ENCODE assay signal across 20 mouse cellular contexts in the genomic region with DNA sequence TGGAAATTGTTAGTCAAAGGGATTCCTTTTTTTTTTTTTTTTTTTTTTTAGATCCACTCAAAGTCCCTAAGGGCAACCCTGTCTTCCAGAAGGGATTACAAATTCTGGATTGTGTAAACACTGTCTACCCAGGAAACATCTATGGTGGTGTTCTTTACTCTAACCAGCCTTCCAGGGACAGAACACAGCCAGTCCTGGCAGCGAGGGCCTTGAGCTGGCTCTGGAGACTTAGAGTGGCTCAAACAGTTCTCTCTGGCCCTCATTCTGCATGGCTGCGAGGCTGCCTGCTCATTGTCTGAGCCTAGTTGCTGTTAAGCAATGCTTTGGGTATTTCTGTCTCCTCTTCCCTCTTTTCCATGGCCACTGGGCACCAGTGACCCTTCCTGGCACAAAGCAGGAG.
DNase-seq lines count a peak whose midpoint lies in the region; ATAC-seq and TF ChIP-seq lines count a peak whose summit lies in the region.
"Had no signal": no experiment of that assay in that cellular context is flagged by ENCODE, and none has a peak within 500 bp of the region (broad histone marks: within the 10 kb centered on the region; RNA-seq: fewer than 3 reads in every experiment).

No protein-coding gene starts in this region.

- peaks cover 25% of the 10 kb centered on the region for H3K4me1 ChIP-seq in forebrain, embryonic 10.5 days
- H3K4me1 ChIP-seq in forebrain, embryonic 13.5 days, result no peaks in the 10 kb centered on the region
- peaks cover 34% of the 10 kb centered on the region for H3K4me1 ChIP-seq in midbrain, embryonic 10.5 days
- H3K4me1 ChIP-seq in midbrain, postnatal 0 days (ENCODE audit: insufficient read depth, low read length), result no peaks in the 10 kb centered on the region
- peaks cover 31% of the 10 kb centered on the region for H3K4me1 ChIP-seq in embryonic facial prominence, embryonic 10.5 days
- no peaks in the 10 kb centered on the region for H3K4me1 ChIP-seq in stomach, postnatal 0 days (replicated peaks; ENCODE audit: control insufficient read depth, insufficient read depth)
- H3K4me1 ChIP-seq: embryonic facial prominence, embryonic 15.5 days; forebrain, embryonic 15.5 days had no signal

- no peak for TF ChIP-seq EP300 in stomach, postnatal 0 days (optimal IDR thresholded peaks at IDR 0.05)

- no peaks in the 10 kb centered on the region for H3K9me3 ChIP-seq in forebrain, embryonic 10.5 days
- H3K9me3 ChIP-seq in forebrain, embryonic 13.5 days (replicated peaks), result no peaks in the 10 kb centered on the region
- no peaks in the 10 kb centered on the region for H3K9me3 ChIP-seq in midbrain, embryonic 10.5 days (replicated peaks)
- H3K9me3 ChIP-seq in midbrain, postnatal 0 days (ENCODE audit: low read length), result no peaks in the 10 kb centered on the region
- H3K9me3 ChIP-seq in embryonic facial prominence, embryonic 10.5 days, result no peaks in the 10 kb centered on the region
- no peaks in the 10 kb centered on the region for H3K9me3 ChIP-seq in stomach, postnatal 0 days (ENCODE audit: control insufficient read depth, low read length)
- H3K9me3 ChIP-seq: embryonic facial prominence, embryonic 15.5 days; forebrain, embryonic 15.5 days; heart, embryonic 12.5 days; hindbrain, embryonic 12.5 days had no signal

- no peak for ATAC-seq in forebrain, embryonic 13.5 days
- no peak for ATAC-seq in midbrain, postnatal 0 days (ENCODE audit: low FRiP score)
- no peak for ATAC-seq in stomach, postnatal 0 days (ENCODE audit: low FRiP score, low TSS enrichment)
- ATAC-seq in erythroblast, adult 5-6 weeks (replicated peaks; ENCODE audit: low FRiP score, poor library complexity, severe bottlenecking), result no peak
- ATAC-seq: activated CD4-positive, CD25-positive, alpha-beta regulatory T cell, adult 4 months; forebrain, embryonic 15.5 days; hindbrain, postnatal 0 days; Patski had no signal

- DNase-seq in forebrain, embryonic 10.5 days (ENCODE audit: extremely low spot score, low spot score), result no peak
- DNase-seq in midbrain, embryonic 10.5 days (ENCODE audit: low spot score), result no peak
- no peak for DNase-seq in midbrain, postnatal 0 days (ENCODE audit: low spot score)
- DNase-seq in embryonic facial prominence, embryonic 10.5 days (ENCODE audit: low spot score), result no peak
- DNase-seq in stomach, postnatal 0 days (ENCODE audit: low spot score), result no peak
- DNase-seq: adrenal gland, postnatal 25 days; cerebellum, adult 18-20 months; cerebellum, adult 9-11 months; cerebellum, postnatal 36 days; gastrocnemius, postnatal 14 days; kidney, adult 11 months had no signal

- no peak overlapping the region for H3K9ac ChIP-seq in forebrain, embryonic 13.5 days
- H3K9ac ChIP-seq in midbrain, postnatal 0 days (replicated peaks; ENCODE audit: low read length, poor library complexity, severe bottlenecking), result no peak overlapping the region
- H3K9ac ChIP-seq in stomach, postnatal 0 days (ENCODE audit: low read length), result no peak overlapping the region
- H3K9ac ChIP-seq: embryonic facial prominence, embryonic 15.5 days; forebrain, embryonic 15.5 days; heart, embryonic 12.5 days; hindbrain, embryonic 12.5 days had no signal

- no peaks in the 10 kb centered on the region for H3K36me3 ChIP-seq in forebrain, embryonic 10.5 days (replicated peaks)
- no peaks in the 10 kb centered on the region for H3K36me3 ChIP-seq in forebrain, embryonic 13.5 days (ENCODE audit: poor library complexity, severe bottlenecking)
- H3K36me3 ChIP-seq in midbrain, embryonic 10.5 days, result no peaks in the 10 kb centered on the region
- H3K36me3 ChIP-seq in midbrain, postnatal 0 days (ENCODE audit: insufficient read depth, low read length), result no peaks in the 10 kb centered on the region
- no peaks in the 10 kb centered on the region for H3K36me3 ChIP-seq in embryonic facial prominence, embryonic 10.5 days (replicated peaks)
- no peaks in the 10 kb centered on the region for H3K36me3 ChIP-seq in stomach, postnatal 0 days (ENCODE audit: control insufficient read depth, insufficient read depth, low read length)
- H3K36me3 ChIP-seq: embryonic facial prominence, embryonic 15.5 days; forebrain, embryonic 15.5 days; heart, embryonic 12.5 days; hindbrain, embryonic 12.5 days had no signal

- H3K4me2 ChIP-seq in forebrain, embryonic 13.5 days, result no peak overlapping the region
- H3K4me2 ChIP-seq in midbrain, postnatal 0 days (ENCODE audit: low read depth, low read length, poor library complexity, severe bottlenecking), result no peak overlapping the region
- H3K4me2 ChIP-seq in stomach, postnatal 0 days (replicated peaks; ENCODE audit: low read depth), result no peak overlapping the region
- H3K4me2 ChIP-seq: embryonic facial prominence, embryonic 15.5 days; forebrain, embryonic 15.5 days; heart, embryonic 12.5 days; hindbrain, embryonic 12.5 days had no signal

- no peak for TF ChIP-seq CTCF in midbrain, postnatal 0 days (IDR thresholded peaks at IDR 0.05)
- no peak for TF ChIP-seq CTCF in stomach, postnatal 0 days (IDR thresholded peaks at IDR 0.05; ENCODE audit: low read depth)

- no peak overlapping the region; the same call in 1 of the 2 replicates for H3K4me3 ChIP-seq in forebrain, embryonic 10.5 days
- no peak overlapping the region for H3K4me3 ChIP-seq in forebrain, embryonic 13.5 days
- H3K4me3 ChIP-seq in midbrain, embryonic 10.5 days, result no peak overlapping the region
- H3K4me3 ChIP-seq in midbrain, postnatal 0 days (ENCODE audit: low read depth, low read length), result no peak overlapping the region
- no peak overlapping the region for H3K4me3 ChIP-seq in embryonic facial prominence, embryonic 10.5 days
- no peak overlapping the region for H3K4me3 ChIP-seq in stomach, postnatal 0 days (ENCODE audit: low read depth, low read length)
- H3K4me3 ChIP-seq: embryonic facial prominence, embryonic 15.5 days; forebrain, embryonic 15.5 days; heart, embryonic 12.5 days; hindbrain, embryonic 12.5 days had no signal

- H3K27me3 ChIP-seq in forebrain, embryonic 10.5 days (ENCODE audit: poor library complexity, severe bottlenecking), result peaks cover 4% of the 10 kb centered on the region; the same call in 1 of the 2 replicates
- H3K27me3 ChIP-seq in forebrain, embryonic 13.5 days, result no peaks in the 10 kb centered on the region
- peaks cover 22% of the 10 kb centered on the region for H3K27me3 ChIP-seq in midbrain, embryonic 10.5 days (ENCODE audit: low read depth, poor library complexity, severe bottlenecking)
- H3K27me3 ChIP-seq in midbrain, postnatal 0 days (ENCODE audit: insufficient read depth, low read length), result no peaks in the 10 kb centered on the region
- H3K27me3 ChIP-seq in embryonic facial prominence, embryonic 10.5 days (replicated peaks; ENCODE audit: low read depth, poor library complexity, severe bottlenecking), result peaks cover 10% of the 10 kb centered on the region; the same call in 1 of the 2 replicates
- no peaks in the 10 kb centered on the region for H3K27me3 ChIP-seq in stomach, postnatal 0 days (ENCODE audit: control insufficient read depth, insufficient read depth, low read length)
- H3K27me3 ChIP-seq: forebrain, embryonic 15.5 days; hindbrain, embryonic 12.5 days; Patski had no signal

- 41% methylated on average over 2 of the region's 2 CpGs for WGBS in forebrain, embryonic 10.5 days
- WGBS in forebrain, embryonic 13.5 days, result 22% methylated on average over 2 of the region's 2 CpGs
- 31% methylated on average over 2 of the region's 2 CpGs for WGBS in midbrain, embryonic 10.5 days
- 35% methylated on average over 2 of the region's 2 CpGs for WGBS in midbrain, postnatal 0 days
- WGBS in embryonic facial prominence, embryonic 10.5 days, result 45% methylated on average over 2 of the region's 2 CpGs
- WGBS in stomach, postnatal 0 days, result 55% methylated on average over 2 of the region's 2 CpGs

- H3K27ac ChIP-seq in forebrain, embryonic 10.5 days, result peak overlapping the region; percentile 70
- no peak overlapping the region for H3K27ac ChIP-seq in forebrain, embryonic 13.5 days
- peak overlapping the region; percentile 84 for H3K27ac ChIP-seq in midbrain, embryonic 10.5 days (replicated peaks)
- H3K27ac ChIP-seq in midbrain, postnatal 0 days (ENCODE audit: low read depth, low read length), result no peak overlapping the region
- peak overlapping the region; percentile 73 for H3K27ac ChIP-seq in embryonic facial prominence, embryonic 10.5 days (replicated peaks)
- 0 out of 2 replicates have a peak overlapping the region, but pooled peaks have one; percentile 20 for H3K27ac ChIP-seq in stomach, postnatal 0 days (replicated peaks)
- H3K27ac ChIP-seq: embryonic facial prominence, embryonic 15.5 days; forebrain, embryonic 15.5 days; hindbrain, embryonic 12.5 days; hindbrain, postnatal 0 days had no signal

Comparison
In these comparisons a context has a peak if more than half of its experiments do, and no peak if none do; other contexts are left out.
1. H3K27ac ChIP-seq: peak in forebrain, embryonic 10.5 days (single experiment), midbrain, embryonic 10.5 days (single experiment), embryonic facial prominence, embryonic 10.5 days (single experiment) and stomach, postnatal 0 days (single experiment); none in forebrain, embryonic 13.5 days (single experiment) and midbrain, postnatal 0 days (single experiment).